Mouse (Mus musculus) intestine, postnatal 0 days (tissue): Measurements from ENCODE around the gene Dnaaf1. TPM values are rescaled to one million over a fixed set of nuclear protein-coding genes. Genes with fewer than 3 reads are reported as not detected.

Experiments
- ATAC-seq: fragments of 200-750 bp; cut with Nextera tagmentation; 2 replicates; pipeline ENCODE4 v1.8.0; 2017; ENCODE audit warnings: mild to moderate bottlenecking, moderate TSS enrichment, moderate library complexity
- H3K27ac ChIP-seq: fragments of 300-500 bp; sonication (generic); 2 replicates; pipeline ENCODE4 v1.5.1; 2014; ENCODE audit warnings: mild to moderate bottlenecking, low read depth, low read length, moderate library complexity
- H3K27me3 ChIP-seq: fragments of 300-500 bp; sonication (generic); replicated peaks from 2 replicates; pipeline ENCODE4 v1.6.1; 2014; ENCODE audit warnings: low read length, mixed read lengths; ENCODE audit not compliant: control insufficient read depth, insufficient read depth
- H3K36me3 ChIP-seq: fragments of 300-500 bp; sonication (generic); 2 replicates; pipeline ENCODE4 v1.6.1; 2014; ENCODE audit warnings: mild to moderate bottlenecking, moderate library complexity; ENCODE audit not compliant: control insufficient read depth, insufficient read depth
- H3K4me1 ChIP-seq: fragments of 300-500 bp; sonication (generic); replicated peaks from 2 replicates; pipeline ENCODE4 v1.6.1; 2014; ENCODE audit warnings: antibody characterized with exemption, low read length, mixed read lengths; ENCODE audit not compliant: control insufficient read depth, insufficient read depth
- H3K4me2 ChIP-seq: fragments of 300-500 bp; sonication (generic); replicated peaks from 2 replicates; pipeline ENCODE4 v1.6.1; 2014; ENCODE audit warnings: low read depth, mild to moderate bottlenecking, moderate library complexity
- H3K4me3 ChIP-seq: fragments of 300-500 bp; sonication (generic); 2 replicates; pipeline ENCODE4 v1.5.1; 2014; ENCODE audit warnings: low read depth, low read length
- H3K9ac ChIP-seq: fragments of 300-500 bp; sonication (generic); 2 replicates; pipeline ENCODE4 v1.6.1; 2014; ENCODE audit warnings: mild to moderate bottlenecking, low read depth, low read length
- H3K9me3 ChIP-seq: fragments of 300-500 bp; sonication (generic); 2 replicates; pipeline ENCODE4 v1.6.1; 2016; ENCODE audit warnings: mixed run types; ENCODE audit not compliant: control insufficient read depth
- CTCF ChIP-seq: sonication (generic); IDR thresholded peaks from 2 replicates; pipeline ENCODE4 v1.5.1; 2016; ENCODE audit warnings: low read depth, mild to moderate bottlenecking, control low read depth, antibody characterized with exemption, moderate library complexity
- WGBS: fragments of 180-500 bp; shearing (Covaris S2); extraction: QIAGEN DNeasy Blood & Tissue Kit; methylation state at CpG from one replicate; pipeline ENCODE4 v1.1.7; 2014; 5-methylcytosine and 5-hydroxymethylcytosine counted together
- polyA plus RNA-seq: library from polyadenylated mRNA; unstranded; fragments of >200 nt; fragmentation: Nextera tagmentation; extraction: Ambion mirVana; gene quantifications from 2 replicates; pipeline ENCODE4 v1.2.1, GENCODE M21; 2015

The Dnaaf1 gene
- polyA plus RNA-seq, 1 experiment from 2014 or later: 3.6 TPM

DNA sequence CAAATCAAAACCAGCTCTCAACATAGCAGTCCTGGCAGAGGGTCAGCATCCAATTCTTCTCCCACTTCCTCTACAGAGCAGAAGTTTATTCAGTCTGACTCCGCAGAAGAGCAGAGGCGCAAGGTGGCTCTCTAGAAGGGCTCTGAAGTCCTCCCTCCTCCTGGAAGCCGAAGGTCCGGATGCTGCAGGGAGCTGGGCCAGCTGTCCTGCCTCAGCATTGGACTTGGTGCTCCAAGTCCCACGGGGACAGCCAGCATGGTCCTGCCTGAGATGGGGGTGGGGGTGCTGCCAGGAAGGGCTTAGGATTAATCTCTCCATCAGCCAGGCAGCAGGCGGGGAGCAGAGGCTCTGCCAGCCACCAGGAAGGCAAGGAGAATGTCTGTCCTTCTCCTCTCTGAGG is 60.3 kb downstream of the Dnaaf1 start, which contains the start of gene Kcng4:
Kcng4 (minus strand) TSS at position 303 of the 400 bp plus-strand sequence.
- H3K27ac ChIP-seq: no peak within 1 kb of the TSS
- H3K36me3 ChIP-seq: no peaks in the 10 kb centered on the region
- H3K4me2 ChIP-seq: 0 out of 2 replicates have a peak within 1 kb of the TSS, but pooled peaks have one; percentile 17
- no peak within 1 kb of the TSS for H3K9ac ChIP-seq
- ATAC-seq: no peak
- peaks cover 10% of the 10 kb centered on the region; the same call in 1 of the 2 replicates for H3K27me3 ChIP-seq
- H3K4me1 ChIP-seq: no peaks in the 10 kb centered on the region
- 35% methylated on average over 6 of the region's 6 CpGs for WGBS
- H3K4me3 ChIP-seq: no peak within 1 kb of the TSS
- H3K9me3 ChIP-seq: no peaks in the 10 kb centered on the region
- TF ChIP-seq CTCF: no peak

DNA sequence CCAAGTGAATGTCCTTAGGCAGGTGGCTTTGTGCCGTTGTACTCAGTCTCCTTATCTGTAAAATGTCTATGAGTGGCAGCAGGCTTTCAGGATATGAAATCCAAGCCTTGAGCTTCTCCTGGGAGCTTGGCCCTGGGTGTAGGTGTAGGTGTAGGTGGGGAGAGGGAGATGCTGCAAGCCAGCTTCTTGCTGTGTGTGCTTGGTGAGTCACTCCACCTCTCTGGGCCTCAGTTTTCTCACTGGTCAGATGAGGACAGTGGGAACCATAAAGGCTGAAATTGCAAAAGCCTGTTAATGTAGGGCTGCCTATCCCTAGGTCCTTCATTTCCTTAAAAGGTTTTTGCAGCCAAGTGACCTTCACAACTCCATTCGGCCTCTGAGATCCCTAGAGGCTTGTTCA is 60.9 kb downstream of the Dnaaf1 start:
- ATAC-seq: no peak
- Histone ChIP-seq H3K4me2 (no peak overlapping the region), H3K9me3 (no peaks in the 10 kb centered on the region), H3K36me3 (no peaks in the 10 kb centered on the region), H3K9ac (no peak overlapping the region), H3K27me3 (peaks cover 10% of the 10 kb centered on the region; the same call in 1 of the 2 replicates), H3K4me1 (no peaks in the 10 kb centered on the region), H3K4me3 (no peak overlapping the region), H3K27ac (no peak overlapping the region)
- TF ChIP-seq CTCF: no peak
- 46% methylated on average over 2 of the region's 2 CpGs for WGBS

DNA sequence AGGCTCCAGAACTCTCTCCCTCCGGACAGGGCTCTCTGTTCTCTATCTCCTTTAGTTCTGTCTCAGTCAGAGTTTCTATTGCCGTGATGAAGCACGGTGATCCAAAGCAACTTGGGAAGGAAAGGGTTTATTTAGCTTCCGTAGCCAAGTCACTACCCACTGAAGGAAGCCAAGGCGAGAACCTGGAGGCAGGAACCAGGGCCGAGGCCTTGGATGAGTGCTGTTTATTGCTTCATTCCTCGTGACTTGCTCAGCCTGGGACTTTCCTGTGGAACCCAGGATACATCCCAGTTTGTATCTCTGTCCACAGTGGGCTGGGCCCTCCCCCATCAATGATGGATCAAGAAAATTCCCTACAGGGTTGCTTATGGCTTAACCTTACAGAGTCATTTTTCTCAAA is 61.7 kb downstream of the Dnaaf1 start:
- ATAC-seq: no peak
- H3K27me3 ChIP-seq: peaks cover 10% of the 10 kb centered on the region; the same call in 1 of the 2 replicates
- no peak overlapping the region for H3K27ac ChIP-seq
- no peaks in the 10 kb centered on the region for H3K9me3 ChIP-seq
- WGBS: 60% methylated on average over 7 of the region's 7 CpGs
- no peak for TF ChIP-seq CTCF
- H3K4me3 ChIP-seq: no peak overlapping the region
- H3K4me2 ChIP-seq: no peak overlapping the region
- no peak overlapping the region for H3K9ac ChIP-seq
- H3K4me1 ChIP-seq: no peaks in the 10 kb centered on the region
- H3K36me3 ChIP-seq: no peaks in the 10 kb centered on the region

DNA sequence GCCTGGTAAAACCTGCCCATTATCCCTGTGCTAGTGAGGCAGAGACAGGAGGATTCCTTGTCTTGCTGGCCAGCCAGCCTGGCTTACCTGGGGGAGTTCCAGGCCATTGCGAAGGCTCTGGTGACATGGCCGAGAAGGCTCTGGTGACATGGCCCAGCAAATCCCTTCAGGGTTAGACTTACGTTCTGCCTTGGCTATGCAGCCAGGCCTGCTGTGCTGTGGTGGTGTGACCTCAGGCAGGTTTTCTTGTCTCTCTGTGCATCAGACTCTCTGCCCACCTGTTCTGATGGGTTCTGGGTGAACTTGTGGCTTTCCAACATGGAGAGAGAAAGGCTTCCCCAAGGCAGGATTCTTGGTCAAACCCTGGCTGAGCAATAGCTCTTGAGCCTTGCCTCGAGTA is 62.3 kb downstream of the Dnaaf1 start:
- 89% methylated on average over 4 of the region's 4 CpGs for WGBS
- Histone ChIP-seq H3K9ac (no peak overlapping the region), H3K4me2 (no peak overlapping the region), H3K9me3 (no peaks in the 10 kb centered on the region), H3K4me1 (no peaks in the 10 kb centered on the region), H3K27ac (no peak overlapping the region), H3K36me3 (no peaks in the 10 kb centered on the region), H3K4me3 (no peak overlapping the region), H3K27me3 (peaks cover 10% of the 10 kb centered on the region; the same call in 1 of the 2 replicates)
- no peak for TF ChIP-seq CTCF
- no peak for ATAC-seq

DNA sequence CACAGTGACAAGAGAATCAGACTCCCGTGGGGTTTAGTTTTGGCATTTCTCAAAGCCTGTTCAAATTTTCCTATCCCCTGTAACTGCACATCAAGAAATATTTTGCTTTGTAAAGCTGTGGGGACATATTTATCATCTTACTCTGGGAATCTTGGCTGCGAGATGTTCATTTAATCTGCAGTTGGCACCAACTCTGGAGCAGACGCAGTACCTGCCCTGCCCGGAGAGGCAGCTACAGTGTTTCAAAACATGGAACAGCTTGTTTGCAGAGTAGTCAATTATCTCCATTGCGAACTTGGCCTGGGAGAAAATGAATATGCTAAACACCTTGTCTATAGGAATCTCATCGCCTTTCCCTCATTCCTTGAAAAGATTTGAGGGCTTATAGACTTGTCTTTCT is 63.2 kb downstream of the Dnaaf1 start:
- Histone ChIP-seq H3K4me1 (no peaks in the 10 kb centered on the region), H3K9ac (no peak overlapping the region), H3K9me3 (no peaks in the 10 kb centered on the region), H3K4me3 (no peak overlapping the region), H3K4me2 (no peak overlapping the region), H3K36me3 (no peaks in the 10 kb centered on the region), H3K27ac (no peak overlapping the region), H3K27me3 (peaks cover 10% of the 10 kb centered on the region; the same call in 1 of the 2 replicates)
- ATAC-seq: no peak
- TF ChIP-seq CTCF: no peak
- WGBS: 78% methylated on average over 6 of the region's 6 CpGs

DNA sequence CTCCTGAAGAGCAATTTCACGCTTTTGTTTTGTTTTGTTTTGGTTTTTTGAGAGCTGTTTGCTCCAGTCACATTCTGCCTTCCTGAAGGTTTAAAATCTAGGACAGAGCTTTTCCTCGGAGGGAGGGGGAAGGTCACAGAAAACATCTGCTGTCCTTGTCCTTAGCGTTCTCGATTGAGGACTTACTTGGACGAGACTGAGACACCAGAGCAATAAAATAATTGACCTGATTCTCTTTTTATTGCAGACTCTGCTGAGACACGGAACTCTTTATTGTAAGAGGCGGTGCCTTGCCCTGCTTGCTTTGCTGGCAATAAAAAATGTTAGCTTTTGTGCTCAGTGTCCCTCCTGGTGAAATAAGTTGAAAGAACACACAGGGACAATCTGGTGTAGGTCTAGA is 64.8 kb downstream of the Dnaaf1 start:
- Histone ChIP-seq H3K4me3 (no peak overlapping the region), H3K4me2 (0 out of 2 replicates have a peak overlapping the region, but pooled peaks have one; percentile 21), H3K4me1 (no peaks in the 10 kb centered on the region), H3K36me3 (no peaks in the 10 kb centered on the region), H3K9ac (no peak overlapping the region), H3K9me3 (no peaks in the 10 kb centered on the region), H3K27ac (no peak overlapping the region), H3K27me3 (no peaks in the 10 kb centered on the region; the same call in 1 of the 2 replicates)
- WGBS: 21% methylated on average over 7 of the region's 7 CpGs
- no peak for TF ChIP-seq CTCF
- ATAC-seq: peak; percentile 46; the same call in 1 of the 2 replicates

DNA sequence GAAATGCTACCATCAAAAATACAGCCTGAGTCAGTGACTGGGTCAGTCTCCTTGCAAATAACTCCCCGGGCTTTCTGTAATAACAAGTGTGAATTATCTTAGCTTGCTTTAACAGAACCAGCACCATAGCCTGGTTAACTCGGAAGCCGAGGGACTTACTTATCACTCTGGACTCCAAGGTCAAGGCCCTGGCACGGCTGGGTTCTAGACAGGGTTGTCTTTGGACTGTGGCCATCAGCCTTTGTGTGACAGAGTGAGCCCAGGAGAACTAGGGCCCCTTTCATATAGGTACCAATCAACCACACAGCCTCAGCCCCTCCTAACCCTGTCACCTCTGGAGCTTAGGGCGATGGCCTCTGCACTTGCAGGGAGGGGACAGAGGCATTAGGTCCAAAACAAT is 66.0 kb downstream of the Dnaaf1 start:
- H3K27me3 ChIP-seq: no peaks in the 10 kb centered on the region
- no peaks in the 10 kb centered on the region for H3K9me3 ChIP-seq
- no peaks in the 10 kb centered on the region for H3K36me3 ChIP-seq
- no peak overlapping the region for H3K27ac ChIP-seq
- no peak overlapping the region for H3K4me3 ChIP-seq
- no peak overlapping the region for H3K4me2 ChIP-seq
- WGBS: 36% methylated on average over 5 of the region's 5 CpGs
- H3K4me1 ChIP-seq: no peaks in the 10 kb centered on the region
- TF ChIP-seq CTCF: no peak
- no peak for ATAC-seq
- H3K9ac ChIP-seq: no peak overlapping the region
